Mouse (Mus musculus) CD8-positive naive resting alpha-beta T cell, adult 57 days (primary cell): ENCODE measurements around the gene Lrrc10b. TPM values are rescaled to one million over a fixed set of nuclear protein-coding genes. Genes with fewer than 3 reads are reported as not detected.

Experiments used
- total RNA-seq: library from RNA; stranded (reverse); gene quantifications from one replicate; pipeline ENCODE4 v1.2.4, GENCODE M21; 2023

Lrrc10b gene
- not detected for total RNA-seq

GRCm38 (mm10) chr19:10456752-10457483, at the start of gene Lrrc10b:
TSS of gene Lrrc10b (minus strand) at chr19:10457473.

DNA sequence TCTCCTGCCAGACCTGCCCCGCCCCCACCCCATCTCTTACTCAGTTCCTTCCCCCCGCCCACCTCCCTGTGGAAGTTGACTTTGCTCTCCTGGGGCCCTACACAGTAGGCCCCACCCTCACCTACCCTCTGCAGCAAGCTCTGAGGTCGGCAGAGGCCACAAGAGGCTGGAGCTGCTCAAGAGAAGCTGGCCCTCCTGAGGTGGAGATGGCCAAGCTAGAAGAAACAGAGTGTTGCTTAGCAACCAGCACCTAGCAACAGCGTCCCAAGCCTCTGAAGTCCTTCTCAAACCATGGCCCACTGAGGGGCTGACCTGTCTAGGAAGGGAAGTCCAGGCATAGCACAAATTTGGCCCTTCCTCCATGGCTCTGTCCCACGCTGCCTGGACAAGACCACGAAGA, 25.4 kb upstream of the Lrrc10b start, which contains the start of gene Ppp1r32:
TSS of gene Ppp1r32 (minus strand) at position 226 of the 400 bp plus-strand sequence.

Other genes with a start within 250 kb of the Lrrc10b start
- gene Myrf, start 216.7 kb downstream of the Lrrc10b start, total RNA-seq = not detected
- gene Dagla, start 152.6 kb downstream of the Lrrc10b start, total RNA-seq = not detected
- not detected for gene Syt7, start 68.4 kb downstream of the Lrrc10b start, total RNA-seq
- 10.7 TPM for gene Ppp1r32, start 25.5 kb upstream of the Lrrc10b start, total RNA-seq
- 131 TPM for gene Cpsf7, start 67.8 kb upstream of the Lrrc10b start, total RNA-seq
- gene Sdhaf2, start 68.7 kb upstream of the Lrrc10b start, total RNA-seq = 51.1 TPM
- gene Tmem216, start 98.8 kb upstream of the Lrrc10b start, total RNA-seq = 8.0 TPM
- gene Cyb561a3, start 119.7 kb upstream of the Lrrc10b start, total RNA-seq = 34.7 TPM
- 6.6 TPM for gene Tmem138, start 119.9 kb upstream of the Lrrc10b start, total RNA-seq
- 211 TPM for gene Ddb1, start 147.9 kb upstream of the Lrrc10b start, total RNA-seq
- 7.0 TPM for gene Tkfc, start 148.2 kb upstream of the Lrrc10b start, total RNA-seq
- gene Vwce, start 176.7 kb upstream of the Lrrc10b start, total RNA-seq = 7.6 TPM
- gene Pga5, start 220.6 kb upstream of the Lrrc10b start, total RNA-seq = not detected
- gene Vps37c, start 231.3 kb upstream of the Lrrc10b start, total RNA-seq = 18.1 TPM